Mouse (Mus musculus) liver, embryonic 14.5 days (tissue): ENCODE results near the gene Aaas. TPM values are rescaled to one million over a fixed set of nuclear protein-coding genes. Genes with fewer than 3 reads are reported as not detected.

ENCODE experiments used
- ATAC-seq: fragments of 200-750 bp; cut with Nextera tagmentation; 2 replicates; pipeline ENCODE4 v1.8.0; 2017; ENCODE audit warnings: moderate number of reproducible peaks, mild to moderate bottlenecking, moderate library complexity; ENCODE audit not compliant: insufficient read depth
- DNase-seq, 3 experiments: peaks; one replicate each; pipeline ENCODE4 v3.0.0-alpha.2; 2012 to 2013; ENCODE audit warnings: low read depth in 3 of 3, low spot score in 3 of 3
- H3K27ac ChIP-seq: fragments of 300-500 bp; sonication (generic); 2 replicates; pipeline ENCODE4 v1.5.1; 2014; ENCODE audit warnings: moderate library complexity, mild to moderate bottlenecking, control low read depth, inconsistent platforms
- H3K27me3 ChIP-seq: fragments of 300-500 bp; sonication (generic); 2 replicates; pipeline ENCODE4 v1.6.1; 2014; ENCODE audit warnings: mild to moderate bottlenecking, low read length, moderate library complexity; ENCODE audit not compliant: control insufficient read depth, insufficient read depth
- H3K36me3 ChIP-seq: fragments of 300-500 bp; sonication (generic); replicated peaks from 2 replicates; pipeline ENCODE4 v1.6.1; 2014; ENCODE audit warnings: low read depth; ENCODE audit not compliant: control insufficient read depth, insufficient read depth
- H3K4me1 ChIP-seq, 2 experiments: fragments of 200-500 bp in 1 of 2; fragments of 300-500 bp in 1 of 2; sonication (generic) in 1 of 2; replicated peaks; 2 replicates each; pipeline ENCODE4 v1.6.1; 2012 to 2014; ENCODE audit warnings: antibody characterized with exemption in 1 of 2, inconsistent platforms in 1 of 2, low read length in 1 of 2; ENCODE audit not compliant: control insufficient read depth in 2 of 2, insufficient read depth in 2 of 2
- H3K4me2 ChIP-seq: fragments of 300-500 bp; sonication (generic); 2 replicates; pipeline ENCODE4 v1.6.1; 2014; ENCODE audit warnings: low read depth, mild to moderate bottlenecking, control low read depth, moderate library complexity
- H3K4me3 ChIP-seq, 2 experiments: fragments of 200-500 bp in 1 of 2; fragments of 300-500 bp in 1 of 2; sonication (generic) in 1 of 2; 2 replicates each; pipeline ENCODE4 v1.5.1; 2012 to 2014; ENCODE audit warnings: low read depth in 2 of 2, low read length in 2 of 2, mild to moderate bottlenecking in 2 of 2, control low read depth in 1 of 2, inconsistent platforms in 1 of 2, moderate library complexity in 1 of 2; ENCODE audit not compliant: insufficient read depth in 1 of 2
- H3K9ac ChIP-seq: fragments of 300-500 bp; sonication (generic); replicated peaks from 2 replicates; pipeline ENCODE4 v1.6.1; 2014; ENCODE audit warnings: mild to moderate bottlenecking, control low read depth, moderate library complexity
- H3K9me3 ChIP-seq: fragments of 300-500 bp; sonication (generic); 2 replicates; pipeline ENCODE4 v1.6.1; 2016; ENCODE audit warnings: low read length, mixed read lengths; ENCODE audit not compliant: control insufficient read depth
- CTCF ChIP-seq: IDR thresholded peaks from 2 replicates; pipeline ENCODE4 v1.5.1; 2016; ENCODE audit warnings: antibody characterized with exemption, low read depth, control low read depth
- EP300 ChIP-seq: IDR thresholded peaks from 2 replicates; pipeline ENCODE4 v1.6.1; 2016; ENCODE audit warnings: antibody characterized with exemption, low read depth
- WGBS: fragments of 180-500 bp; shearing (Covaris S2); extraction: QIAGEN DNeasy Blood & Tissue Kit; methylation state at CpG from one replicate; pipeline ENCODE4 v1.1.7; 2014; ENCODE audit not compliant: insufficient replicate concordance; 5-methylcytosine and 5-hydroxymethylcytosine counted together
- polyA plus RNA-seq, 2 experiments: library from polyadenylated mRNA; depleted of rRNA in 1 of 2; stranded (reverse) in 1 of 2; unstranded in 1 of 2; fragments of >200 nt; fragmentation: Nextera tagmentation in 1 of 2; extraction: Ambion mirVana in 1 of 2; gene quantifications; 2 replicates each; pipeline versions ENCODE4 v1.2.1 to v1.2.3; 2012 to 2014

The Aaas gene
- polyA plus RNA-seq, 2 experiments, result 33.7 to 44.3 TPM

- no peak overlapping the region for H3K4me2 ChIP-seq
- ATAC-seq (peak; percentile 32; the same call in 1 of the 2 replicates), DNase-seq (peak in 1 of 3 experiments; percentile 54)
- H3K9ac ChIP-seq, result no peak overlapping the region
- H3K36me3 ChIP-seq, result no peaks in the 10 kb centered on the region
- no peak overlapping the region for H3K4me3 ChIP-seq
- TF ChIP-seq CTCF, result peak; percentile 98
- TF ChIP-seq EP300, result no peak
- 0% methylated on average over 7 of the region's 7 CpGs for WGBS
- H3K9me3 ChIP-seq, result no peaks in the 10 kb centered on the region
- H3K27ac ChIP-seq, result no peak overlapping the region
- H3K4me1 ChIP-seq, result peaks cover 8 to 12% of the 10 kb centered on the region in 2 experiments
- no peaks in the 10 kb centered on the region for H3K27me3 ChIP-seq
Observed at GRCm38 (mm10) chr15:102381575-102381974, 31.0 kb upstream of the Aaas start.

GRCm38 (mm10) chr15:102377810-102378262, 27.3 kb upstream of the Aaas start:
- Histone ChIP-seq H3K27me3 (no peaks in the 10 kb centered on the region; the same call in 1 of the 2 replicates), H3K4me2 (peak overlapping the region; percentile 95), H3K4me3 (no peak overlapping the region), H3K27ac (no peak overlapping the region), H3K9me3 (no peaks in the 10 kb centered on the region), H3K36me3 (no peaks in the 10 kb centered on the region), H3K4me1 (peaks cover 8 to 14% of the 10 kb centered on the region in 2 experiments), H3K9ac (0 out of 2 replicates have a peak overlapping the region, but pooled peaks have one; percentile 15)
- TF ChIP-seq EP300, result no peak
- no peak for TF ChIP-seq CTCF
- DNase-seq (no peak), ATAC-seq (no peak)
- 6% methylated on average over 10 of the region's 10 CpGs for WGBS

GRCm38 (mm10) chr15:102377163-102377543, 26.6 kb upstream of the Aaas start:
- H3K4me1 ChIP-seq, result peaks cover 8 to 14% of the 10 kb centered on the region in 2 experiments
- WGBS, result 0% methylated on average over 7 of the region's 7 CpGs
- H3K9me3 ChIP-seq, result no peaks in the 10 kb centered on the region
- peak overlapping the region; percentile 95 for H3K4me2 ChIP-seq
- H3K4me3 ChIP-seq, result peak overlapping the region; percentile 57 to 82
- no peaks in the 10 kb centered on the region for H3K36me3 ChIP-seq
- peak overlapping the region; percentile 66 for H3K9ac ChIP-seq
- H3K27me3 ChIP-seq, result no peaks in the 10 kb centered on the region; the same call in 1 of the 2 replicates
- DNase-seq (peak; percentile 60 to 69 (median 65)), ATAC-seq (peak; percentile 80)
- TF ChIP-seq CTCF (peak; percentile 96), EP300 (no peak)
- no peak overlapping the region for H3K27ac ChIP-seq

GRCm38 (mm10) chr15:102376453-102377162, 26.0 kb upstream of the Aaas start:
- WGBS, result 2% methylated on average over 41 of the region's 43 CpGs
- peak overlapping the region; percentile 57 to 82 for H3K4me3 ChIP-seq
- H3K27ac ChIP-seq, result no peak overlapping the region
- peak; percentile 88 for ATAC-seq
- H3K4me1 ChIP-seq, result peaks cover 8 to 14% of the 10 kb centered on the region in 2 experiments
- H3K36me3 ChIP-seq, result no peaks in the 10 kb centered on the region
- no peak for DNase-seq
- H3K27me3 ChIP-seq, result no peaks in the 10 kb centered on the region; the same call in 1 of the 2 replicates
- peak overlapping the region; percentile 66 for H3K9ac ChIP-seq
- peak overlapping the region; percentile 95 for H3K4me2 ChIP-seq
- no peaks in the 10 kb centered on the region for H3K9me3 ChIP-seq
- no peak for TF ChIP-seq EP300
- TF ChIP-seq CTCF, result no peak

- H3K9me3 ChIP-seq, result no peaks in the 10 kb centered on the region
- 21% methylated on average over 10 of the region's 10 CpGs for WGBS
- no peaks in the 10 kb centered on the region for H3K36me3 ChIP-seq
- H3K9ac ChIP-seq, result no peak overlapping the region
- no peak overlapping the region for H3K4me2 ChIP-seq
- no peak for TF ChIP-seq EP300
- TF ChIP-seq CTCF, result no peak
- H3K4me1 ChIP-seq, result no peaks in the 10 kb centered on the region
- H3K27ac ChIP-seq, result no peak overlapping the region
- DNase-seq (no peak), ATAC-seq (no peak)
- peaks cover 27% of the 10 kb centered on the region for H3K27me3 ChIP-seq
- no peak overlapping the region for H3K4me3 ChIP-seq
Observed at GRCm38 (mm10) chr15:102370727-102371126, 20.2 kb upstream of the Aaas start.
